Comparison of ENCODE assay signal across 25 mouse cellular contexts in the genomic region with DNA sequence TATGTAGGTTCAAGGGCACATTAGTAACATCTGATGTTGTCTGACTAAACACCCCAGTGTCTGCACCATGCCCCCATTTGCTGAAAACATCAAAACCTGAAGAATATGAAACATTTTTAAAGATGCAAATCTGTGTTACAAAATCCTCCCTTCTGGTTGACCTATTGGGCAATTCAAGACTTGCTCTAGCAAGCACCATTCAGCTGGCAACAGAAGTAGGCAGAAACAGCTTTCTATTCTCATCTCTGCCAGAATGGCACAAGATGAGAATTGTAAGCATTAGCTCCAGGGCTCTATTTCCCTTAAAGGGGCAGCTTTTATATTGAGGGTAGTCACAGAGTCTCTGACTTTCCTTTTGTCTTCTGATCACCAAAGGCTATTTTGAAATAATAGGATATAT. TPM values are rescaled to one million over a fixed set of nuclear protein-coding genes. Genes with fewer than 3 reads are reported as not detected.
DNase-seq lines count a peak whose midpoint lies in the region; ATAC-seq and TF ChIP-seq lines count a peak whose summit lies in the region.
"Had no signal": no experiment of that assay in that cellular context is flagged by ENCODE, and none has a peak within 500 bp of the region (broad histone marks: within the 10 kb centered on the region; RNA-seq: fewer than 3 reads in every experiment).

No protein-coding gene starts in this region.

- no peak for TF ChIP-seq EP300 in liver, postnatal 0 days (IDR thresholded peaks at IDR 0.05; ENCODE audit: low read depth)

- H3K27me3 ChIP-seq in liver, adult 2 months (ENCODE audit: control insufficient read depth, insufficient read depth, low read length), result no peaks in the 10 kb centered on the region
- no peaks in the 10 kb centered on the region for H3K27me3 ChIP-seq in liver, postnatal 0 days (ENCODE audit: insufficient read depth, low read length)
- H3K27me3 ChIP-seq: embryonic facial prominence, embryonic 12.5 days; embryonic facial prominence, embryonic 15.5 days; forebrain, embryonic 12.5 days; forebrain, embryonic 15.5 days; heart, embryonic 12.5 days; heart, embryonic 15.5 days; hindbrain, embryonic 13.5 days had no signal

- H3K4me1 ChIP-seq in liver, adult 2 months (ENCODE audit: control insufficient read depth, insufficient read depth, low read length), result no peaks in the 10 kb centered on the region
- H3K4me1 ChIP-seq in liver, postnatal 0 days (ENCODE audit: insufficient read depth), result no peaks in the 10 kb centered on the region
- H3K4me1 ChIP-seq: embryonic facial prominence, embryonic 12.5 days; embryonic facial prominence, embryonic 15.5 days; forebrain, embryonic 12.5 days; forebrain, embryonic 15.5 days; heart, embryonic 12.5 days; heart, embryonic 15.5 days; hindbrain, embryonic 10.5 days; hindbrain, embryonic 13.5 days had no signal

- TF ChIP-seq POLR2A in liver, adult 2 months (IDR thresholded peaks at IDR 0.05; ENCODE audit: extremely low read depth, insufficient read depth, low read length), result no peak

- no peak for TF ChIP-seq CTCF in liver, adult 2 months (IDR thresholded peaks at IDR 0.05; ENCODE audit: low read depth, low read length)
- no peak for TF ChIP-seq CTCF in liver, postnatal 0 days (IDR thresholded peaks at IDR 0.05; ENCODE audit: low read depth)

- no peaks in the 10 kb centered on the region for H3K36me3 ChIP-seq in liver, adult 2 months (ENCODE audit: control insufficient read depth, insufficient read depth, low read length)
- H3K36me3 ChIP-seq in liver, postnatal 0 days (replicated peaks; ENCODE audit: insufficient read depth, low read length), result no peaks in the 10 kb centered on the region
- no peaks in the 10 kb centered on the region for H3K36me3 ChIP-seq in macrophage (ENCODE audit: inconsistent target)
- H3K36me3 ChIP-seq: embryonic facial prominence, embryonic 12.5 days; embryonic facial prominence, embryonic 15.5 days; forebrain, embryonic 12.5 days; forebrain, embryonic 15.5 days; heart, embryonic 12.5 days; heart, embryonic 15.5 days; hindbrain, embryonic 10.5 days; hindbrain, embryonic 13.5 days had no signal

- no peak overlapping the region for H3K27ac ChIP-seq in liver, adult 2 months (replicated peaks; ENCODE audit: insufficient read depth, low read depth, low read length)
- no peak overlapping the region for H3K27ac ChIP-seq in liver, postnatal 0 days (ENCODE audit: low read depth)
- peak overlapping the region; percentile 92 for H3K27ac ChIP-seq in macrophage
- H3K27ac ChIP-seq: embryonic facial prominence, embryonic 12.5 days; embryonic facial prominence, embryonic 15.5 days; forebrain, embryonic 12.5 days; forebrain, embryonic 15.5 days; heart, embryonic 15.5 days; hindbrain, embryonic 10.5 days; hindbrain, embryonic 13.5 days had no signal

- no peak overlapping the region for H3K4me2 ChIP-seq in liver, postnatal 0 days (ENCODE audit: low read depth, low read length)
- H3K4me2 ChIP-seq: embryonic facial prominence, embryonic 12.5 days; embryonic facial prominence, embryonic 15.5 days; forebrain, embryonic 12.5 days; forebrain, embryonic 15.5 days; heart, embryonic 12.5 days; heart, embryonic 15.5 days; hindbrain, embryonic 13.5 days had no signal

- H3K9ac ChIP-seq in liver, adult 2 months (ENCODE audit: low read depth, low read length), result no peak overlapping the region
- no peak overlapping the region for H3K9ac ChIP-seq in liver, postnatal 0 days (replicated peaks)
- H3K9ac ChIP-seq: embryonic facial prominence, embryonic 12.5 days; embryonic facial prominence, embryonic 15.5 days; forebrain, embryonic 12.5 days; forebrain, embryonic 15.5 days; heart, embryonic 12.5 days; heart, embryonic 15.5 days; hindbrain, embryonic 13.5 days had no signal

- DNase-seq in adrenal gland, adult 2 months, result peak; percentile 12
- DNase-seq in adrenal gland, postnatal 4 days (ENCODE audit: low spot score in 2 of 2), result no peak
- DNase-seq in liver, adult 2 months (ENCODE audit: extremely low read depth, low read depth, low spot score), result peak; percentile 12
- no peak for DNase-seq in liver, postnatal 0 days
- peak; percentile 39 for DNase-seq in lung, postnatal 25 days (ENCODE audit: low spot score)
- DNase-seq in lung, postnatal 4 days, result no peak
- DNase-seq in embryo, embryonic 10 days (ENCODE audit: low spot score), result no peak
- DNase-seq: adrenal gland, postnatal 25 days; cerebellum, adult 18-20 months; cerebellum, adult 9-10 months; cerebellum, postnatal 14 days; gastrocnemius, postnatal 25 days; heart, adult 18-20 months; heart, postnatal 10 days; heart, postnatal 36 days had no signal

- ATAC-seq in liver, postnatal 0 days, result no peak
- ATAC-seq: activated CD4-positive, CD25-positive, alpha-beta regulatory T cell, adult 4 months; forebrain, embryonic 15.5 days had no signal

- no peak overlapping the region for H3K4me3 ChIP-seq in liver, adult 2 months (ENCODE audit: insufficient read depth, low read depth, low read length)
- no peak overlapping the region for H3K4me3 ChIP-seq in liver, postnatal 0 days (ENCODE audit: low read depth, low read length)
- H3K4me3 ChIP-seq in macrophage (ENCODE audit: inconsistent target), result no peak overlapping the region
- H3K4me3 ChIP-seq: embryonic facial prominence, embryonic 12.5 days; embryonic facial prominence, embryonic 15.5 days; forebrain, embryonic 12.5 days; forebrain, embryonic 15.5 days; heart, embryonic 12.5 days; heart, embryonic 15.5 days; hindbrain, embryonic 10.5 days; hindbrain, embryonic 13.5 days had no signal

- H3K9me3 ChIP-seq in liver, postnatal 0 days (ENCODE audit: low read length), result no peaks in the 10 kb centered on the region
- H3K9me3 ChIP-seq: embryonic facial prominence, embryonic 12.5 days; embryonic facial prominence, embryonic 15.5 days; forebrain, embryonic 12.5 days; forebrain, embryonic 15.5 days; heart, embryonic 12.5 days; heart, embryonic 15.5 days; hindbrain, embryonic 10.5 days; hindbrain, embryonic 13.5 days had no signal

- H3K79me2 ChIP-seq in liver, adult 2 months (ENCODE audit: control insufficient read depth, insufficient read depth, low read length), result no peaks in the 10 kb centered on the region
- H3K79me2 ChIP-seq in macrophage (ENCODE audit: inconsistent target), result no peaks in the 10 kb centered on the region

RNA-seq across cellular contexts. Expression of a gene that starts 19.4 kb away (rescaled TPM):
- 10 to 100 TPM; 13.2 to 15.5 TPM for total RNA-seq in adrenal gland, adult 2 months (2021)
- 19.1 and 24.3 TPM in 2 replicates for polyA plus RNA-seq in adrenal gland, adult 2 months (2012; rRNA removed)
- total RNA-seq in adrenal gland, postnatal 4 days (2021), result 10 to 100 TPM; 12.4 to 13.1 TPM
- total RNA-seq in liver, adult 2 months (2014; rRNA removed), result 2.1 and 2.6 TPM in 2 replicates
- 0.87 and 1.6 TPM in 2 replicates for polyA plus RNA-seq in liver, adult 2 months (2012; rRNA removed)
- polyA plus RNA-seq in liver, postnatal 0 days (2015; fragmentation: Nextera tagmentation; extraction: Ambion mirVana), result 1.8 and 2.2 TPM in 2 replicates
- total RNA-seq in macrophage (2018; cell fraction: chromatin; rRNA removed), result 10 to 100 TPM in 10 of 26 experiments, 1 to 10 TPM in 16; 1.9 to 19.1 (median 7.7) TPM
- 1 to 10 TPM; 2.6 to 8.7 (median 5.3) TPM for total RNA-seq in macrophage (2018; cell fraction: cytosol; rRNA removed)
- 10 to 100 TPM in 11 of 26 experiments, 1 to 10 TPM in 15; 2.4 to 24.0 (median 8.3) TPM for total RNA-seq in macrophage (2018; cell fraction: nucleus; rRNA removed)
- 6.0 to 8.2 TPM (median 7.9 TPM) in 3 replicates for polyA plus RNA-seq in macrophage (2018)

Comparison
In these comparisons a context has a peak if more than half of its experiments do, and no peak if none do; other contexts are left out.
1. DNase-seq: peak in adrenal gland, adult 2 months (single experiment), liver, adult 2 months (single experiment) and lung, postnatal 25 days (single experiment); none in adrenal gland, postnatal 4 days (0 of 2), liver, postnatal 0 days (single experiment), lung, postnatal 4 days (0 of 2) and embryo, embryonic 10 days (single experiment).